Mouse (Mus musculus) liver, adult 2 months (tissue): ENCODE data around the gene Prcd.

Experiments used
- CTCF ChIP-seq: fragments of 200-500 bp; IDR thresholded peaks from 2 replicates; pipeline ENCODE4 v1.5.1; 2011; ENCODE audit warnings: low read depth, low read length, control low read depth
- POLR2A ChIP-seq: fragments of 200-500 bp; IDR thresholded peaks from 2 replicates; pipeline ENCODE4 v1.6.1; 2011; ENCODE audit warnings: low read length, control low read depth; ENCODE audit not compliant: insufficient read depth; ENCODE audit errors: extremely low read depth

DNA sequence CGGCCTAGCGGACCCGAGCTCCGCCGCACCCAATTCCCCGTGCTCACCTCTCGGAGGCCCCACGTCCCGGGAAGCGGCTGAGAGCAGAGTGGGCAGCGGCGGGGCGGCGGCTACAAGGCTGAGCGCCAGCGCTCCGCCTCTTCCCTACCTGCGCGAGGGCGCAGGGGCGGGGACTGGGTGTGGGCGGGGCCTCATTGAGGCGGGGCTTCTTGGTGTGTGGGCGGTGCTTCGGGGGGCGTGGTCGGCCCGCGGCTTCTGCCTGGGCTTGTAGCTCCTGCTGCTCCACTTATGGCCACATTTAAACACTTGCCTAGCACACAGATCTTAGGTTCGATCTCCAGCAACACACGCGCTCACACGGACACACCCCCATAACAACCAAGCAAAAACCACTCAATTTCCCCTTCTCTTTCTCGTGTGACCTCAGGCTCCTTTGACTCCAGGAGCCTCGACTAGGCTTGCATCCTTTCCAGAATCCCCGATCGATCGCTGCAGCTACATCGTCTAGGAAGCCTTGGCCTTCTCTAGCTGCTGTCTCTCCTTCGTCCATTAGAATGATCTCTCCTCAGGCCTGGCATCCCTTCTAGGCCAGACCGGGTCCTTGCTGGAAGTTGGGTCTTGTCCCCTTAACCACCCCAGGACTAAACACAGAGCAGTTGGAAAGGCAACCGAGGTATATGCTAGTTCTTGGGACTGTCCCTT lies 29.1 kb upstream of the Prcd start:
- TF ChIP-seq CTCF = no peak
- peak; percentile 54; the same call in 1 of the 2 replicates for TF ChIP-seq POLR2A
